Mouse (Mus musculus): ENCODE results near the gene Jsrp1.

DNA sequence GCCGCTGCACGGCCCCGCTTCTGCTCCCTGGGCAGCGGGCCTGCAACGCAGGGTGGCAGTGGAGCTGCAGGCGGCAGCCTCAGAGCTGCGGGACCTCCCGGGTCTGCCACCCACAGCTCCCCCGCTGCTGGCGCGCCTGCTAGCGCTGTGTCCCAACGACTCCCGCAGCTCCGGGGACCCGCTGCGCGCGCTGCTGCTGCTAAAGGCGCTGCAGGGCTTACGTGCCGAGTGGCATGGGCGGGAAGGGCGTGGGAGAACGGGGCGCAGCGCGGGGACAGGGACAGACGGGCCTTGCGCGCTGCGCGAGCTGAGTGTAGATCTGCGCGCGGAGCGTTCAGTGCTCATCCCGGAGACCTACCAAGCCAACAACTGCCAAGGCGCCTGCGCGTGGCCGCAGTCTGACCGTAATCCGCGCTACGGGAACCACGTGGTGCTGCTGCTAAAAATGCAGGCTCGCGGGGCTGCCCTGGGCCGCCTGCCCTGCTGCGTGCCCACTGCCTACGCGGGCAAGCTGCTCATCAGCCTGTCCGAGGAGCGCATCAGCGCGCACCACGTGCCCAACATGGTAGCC lies 6.2 kb downstream of the Jsrp1 start:
- no peak for TF ChIP-seq CTCF (IDR thresholded peaks at IDR 0.05; ENCODE audit: extremely low read depth, insufficient read length, insufficient replicate concordance, low read depth, low read length)
- no peak for TF ChIP-seq POLR2A (IDR thresholded peaks at IDR 0.05; ENCODE audit: low read depth, low read length)
